Mouse (Mus musculus): ENCODE data around the gene Cpeb3.

The Cpeb3 gene

GRCm38 (mm10) chr19:37029771-37030170 is 178.6 kb downstream of the Cpeb3 start:
- 0 out of 2 replicates have a peak, but pooled peaks cover 4% of the 10 kb centered on the region for H3K27me3 ChIP-seq (ENCODE audit: insufficient read depth, low read length)
- no peaks in the 10 kb centered on the region for H3K36me3 ChIP-seq (ENCODE audit: insufficient read depth, low read length)
- peaks cover 23% of the 10 kb centered on the region for H3K4me1 ChIP-seq (replicated peaks; ENCODE audit: low read depth, low read length)
- no peaks in the 10 kb centered on the region for H3K9me3 ChIP-seq (ENCODE audit: low read length)
- H3K4me3 ChIP-seq (replicated peaks; ENCODE audit: low read length) = no peak overlapping the region
- TF ChIP-seq POU5F1 (IDR thresholded peaks at IDR 0.05; ENCODE audit: borderline replicate concordance, low read length) = no peak
- no peak for TF ChIP-seq NANOG (IDR thresholded peaks at IDR 0.05; ENCODE audit: borderline replicate concordance, low read length)
- TF ChIP-seq CTCF (conservative IDR thresholded peaks at IDR 0.05; ENCODE audit: low read length) = no peak

- H3K27me3 ChIP-seq (ENCODE audit: insufficient read depth, low read length) = 0 out of 2 replicates have a peak, but pooled peaks cover 4% of the 10 kb centered on the region
- no peaks in the 10 kb centered on the region for H3K36me3 ChIP-seq (ENCODE audit: insufficient read depth, low read length)
- no peaks in the 10 kb centered on the region for H3K9me3 ChIP-seq (ENCODE audit: low read length)
- peaks cover 28% of the 10 kb centered on the region for H3K4me1 ChIP-seq (replicated peaks; ENCODE audit: low read depth, low read length)
- H3K4me3 ChIP-seq (replicated peaks; ENCODE audit: low read length) = peak overlapping the region; percentile 7; the same call in 1 of the 2 replicates
- TF ChIP-seq POU5F1 (IDR thresholded peaks at IDR 0.05; ENCODE audit: borderline replicate concordance, low read length) (no peak), NANOG (IDR thresholded peaks at IDR 0.05; ENCODE audit: borderline replicate concordance, low read length) (no peak), CTCF (conservative IDR thresholded peaks at IDR 0.05; ENCODE audit: low read length) (no peak)
Observed at GRCm38 (mm10) chr19:37026408-37026807, 182.0 kb downstream of the Cpeb3 start.

- TF ChIP-seq POU5F1 (IDR thresholded peaks at IDR 0.05; ENCODE audit: borderline replicate concordance, low read length) = no peak
- no peak for TF ChIP-seq NANOG (IDR thresholded peaks at IDR 0.05; ENCODE audit: borderline replicate concordance, low read length)
- no peak for TF ChIP-seq CTCF (conservative IDR thresholded peaks at IDR 0.05; ENCODE audit: low read length)
- 0 out of 2 replicates have a peak, but pooled peaks cover 4% of the 10 kb centered on the region for H3K27me3 ChIP-seq (ENCODE audit: insufficient read depth, low read length)
- H3K4me1 ChIP-seq (replicated peaks; ENCODE audit: low read depth, low read length) = peaks cover 28% of the 10 kb centered on the region
- no peaks in the 10 kb centered on the region for H3K36me3 ChIP-seq (ENCODE audit: insufficient read depth, low read length)
- peak overlapping the region; percentile 55 for H3K4me3 ChIP-seq (replicated peaks; ENCODE audit: low read length)
- H3K9me3 ChIP-seq (ENCODE audit: low read length) = no peaks in the 10 kb centered on the region
Observed at GRCm38 (mm10) chr19:37025839-37026319, 182.5 kb downstream of the Cpeb3 start.

GRCm38 (mm10) chr19:37022146-37022545 is 186.3 kb downstream of the Cpeb3 start:
- TF ChIP-seq NANOG (IDR thresholded peaks at IDR 0.05; ENCODE audit: borderline replicate concordance, low read length) (no peak), CTCF (conservative IDR thresholded peaks at IDR 0.05; ENCODE audit: low read length) (no peak), POU5F1 (IDR thresholded peaks at IDR 0.05; ENCODE audit: borderline replicate concordance, low read length) (no peak)
- Histone ChIP-seq H3K4me1 (replicated peaks; ENCODE audit: low read depth, low read length) (peaks cover 50% of the 10 kb centered on the region), H3K4me3 (replicated peaks; ENCODE audit: low read length) (no peak overlapping the region), H3K36me3 (ENCODE audit: insufficient read depth, low read length) (no peaks in the 10 kb centered on the region), H3K27me3 (ENCODE audit: insufficient read depth, low read length) (0 out of 2 replicates have a peak, but pooled peaks cover 4% of the 10 kb centered on the region), H3K9me3 (ENCODE audit: low read length) (no peaks in the 10 kb centered on the region)

- H3K36me3 ChIP-seq (ENCODE audit: insufficient read depth, low read length) = no peaks in the 10 kb centered on the region
- TF ChIP-seq NANOG (IDR thresholded peaks at IDR 0.05; ENCODE audit: borderline replicate concordance, low read length) (no peak), POU5F1 (IDR thresholded peaks at IDR 0.05; ENCODE audit: borderline replicate concordance, low read length) (no peak), CTCF (conservative IDR thresholded peaks at IDR 0.05; ENCODE audit: low read length) (no peak)
Observed at GRCm38 (mm10) chr19:37020951-37021350, 187.4 kb downstream of the Cpeb3 start.

GRCm38 (mm10) chr19:37020531-37020930 is 187.9 kb downstream of the Cpeb3 start:
- TF ChIP-seq NANOG (IDR thresholded peaks at IDR 0.05; ENCODE audit: borderline replicate concordance, low read length) = no peak
- no peak for TF ChIP-seq POU5F1 (IDR thresholded peaks at IDR 0.05; ENCODE audit: borderline replicate concordance, low read length)
- TF ChIP-seq CTCF (conservative IDR thresholded peaks at IDR 0.05; ENCODE audit: low read length) = no peak
- Histone ChIP-seq H3K4me3 (replicated peaks; ENCODE audit: low read length) (no peak overlapping the region), H3K36me3 (ENCODE audit: insufficient read depth, low read length) (no peaks in the 10 kb centered on the region), H3K9me3 (ENCODE audit: low read length) (no peaks in the 10 kb centered on the region), H3K27me3 (ENCODE audit: insufficient read depth, low read length) (0 out of 2 replicates have a peak, but pooled peaks cover 4% of the 10 kb centered on the region), H3K4me1 (replicated peaks; ENCODE audit: low read depth, low read length) (peaks cover 51% of the 10 kb centered on the region)

More at GRCm38 (mm10) chr19:37020951-37021350, 187.4 kb downstream of the Cpeb3 start:
- Histone ChIP-seq H3K9me3 (ENCODE audit: low read length) (no peaks in the 10 kb centered on the region), H3K4me1 (replicated peaks; ENCODE audit: low read depth, low read length) (peaks cover 51% of the 10 kb centered on the region), H3K4me3 (replicated peaks; ENCODE audit: low read length) (no peak overlapping the region), H3K27me3 (ENCODE audit: insufficient read depth, low read length) (0 out of 2 replicates have a peak, but pooled peaks cover 4% of the 10 kb centered on the region)

GRCm38 (mm10) chr19:37018931-37019330 is 189.5 kb downstream of the Cpeb3 start:
- H3K27me3 ChIP-seq (ENCODE audit: insufficient read depth, low read length) = no peaks in the 10 kb centered on the region
- H3K9me3 ChIP-seq (ENCODE audit: low read length) = no peaks in the 10 kb centered on the region
- H3K4me1 ChIP-seq (replicated peaks; ENCODE audit: low read depth, low read length) = peaks cover 53% of the 10 kb centered on the region
- peak overlapping the region; percentile 84 for H3K4me3 ChIP-seq (replicated peaks; ENCODE audit: low read length)
- no peak for TF ChIP-seq POU5F1 (IDR thresholded peaks at IDR 0.05; ENCODE audit: borderline replicate concordance, low read length)
- no peak for TF ChIP-seq NANOG (IDR thresholded peaks at IDR 0.05; ENCODE audit: borderline replicate concordance, low read length)
- TF ChIP-seq CTCF (conservative IDR thresholded peaks at IDR 0.05; ENCODE audit: low read length) = no peak
- peaks cover 4% of the 10 kb centered on the region; the same call in 1 of the 2 replicates for H3K36me3 ChIP-seq (ENCODE audit: insufficient read depth, low read length)

- Histone ChIP-seq H3K27me3 (ENCODE audit: insufficient read depth, low read length) (no peaks in the 10 kb centered on the region), H3K4me1 (replicated peaks; ENCODE audit: low read depth, low read length) (peaks cover 58% of the 10 kb centered on the region)
- TF ChIP-seq POU5F1 (IDR thresholded peaks at IDR 0.05; ENCODE audit: borderline replicate concordance, low read length) (no peak), NANOG (IDR thresholded peaks at IDR 0.05; ENCODE audit: borderline replicate concordance, low read length) (no peak), CTCF (conservative IDR thresholded peaks at IDR 0.05; ENCODE audit: low read length) (no peak)
Observed at GRCm38 (mm10) chr19:37018411-37018810, 190.0 kb downstream of the Cpeb3 start.

More at GRCm38 (mm10) chr19:37018411-37018810, 190.0 kb downstream of the Cpeb3 start:
- H3K9me3 ChIP-seq (ENCODE audit: low read length) = no peaks in the 10 kb centered on the region
- peak overlapping the region; percentile 84 for H3K4me3 ChIP-seq (replicated peaks; ENCODE audit: low read length)
- peaks cover 4% of the 10 kb centered on the region; the same call in 1 of the 2 replicates for H3K36me3 ChIP-seq (ENCODE audit: insufficient read depth, low read length)

All from E14TG2a.4 (cell line).